Comparison of ENCODE assay signal across 24 mouse cellular contexts in genomic region chr6:91161506-91162235, GRCm38 (mm10). TPM values are rescaled to one million over a fixed set of nuclear protein-coding genes. Genes with fewer than 3 reads are reported as not detected.
DNase-seq lines count a peak whose midpoint lies in the region; ATAC-seq and TF ChIP-seq lines count a peak whose summit lies in the region.
"Had no signal": no experiment of that assay in that cellular context is flagged by ENCODE, and none has a peak within 500 bp of the region (broad histone marks: within the 10 kb centered on the region; RNA-seq: fewer than 3 reads in every experiment).

No protein-coding gene starts in this region.

- peaks cover 8% of the 10 kb centered on the region for H3K36me3 ChIP-seq in forebrain, embryonic 10.5 days (replicated peaks)
- H3K36me3 ChIP-seq in forebrain, embryonic 14.5 days (ENCODE audit: control insufficient read depth, insufficient read depth, low read length), result peaks cover 2% of the 10 kb centered on the region; the same call in 1 of the 2 replicates
- peaks cover 24% of the 10 kb centered on the region for H3K36me3 ChIP-seq in hindbrain, embryonic 13.5 days
- H3K36me3 ChIP-seq in hindbrain, embryonic 11.5 days (ENCODE audit: control insufficient read depth, insufficient read depth, low read length), result no peaks in the 10 kb centered on the region
- no peaks in the 10 kb centered on the region for H3K36me3 ChIP-seq in liver, embryonic 11.5 days (ENCODE audit: control insufficient read depth, insufficient read depth, low read length)
- no peaks in the 10 kb centered on the region for H3K36me3 ChIP-seq in liver, postnatal 0 days (replicated peaks; ENCODE audit: insufficient read depth, low read length)
- no peaks in the 10 kb centered on the region for H3K36me3 ChIP-seq in thymus, adult 2 months (ENCODE audit: control insufficient read depth, insufficient read depth, low read length)
- H3K36me3 ChIP-seq: lung, embryonic 15.5 days had no signal

- no peak for TF ChIP-seq POLR2A in thymus, adult 2 months (IDR thresholded peaks at IDR 0.05; ENCODE audit: control insufficient read depth, extremely low read depth, insufficient read depth, low read length, poor library complexity)

- H3K9ac ChIP-seq in forebrain, embryonic 14.5 days (ENCODE audit: low read length), result no peak overlapping the region
- no peak overlapping the region for H3K9ac ChIP-seq in hindbrain, embryonic 13.5 days
- H3K9ac ChIP-seq in hindbrain, embryonic 11.5 days (ENCODE audit: low read depth, low read length), result no peak overlapping the region
- peak overlapping the region; percentile 40; the same call in 1 of the 2 replicates for H3K9ac ChIP-seq in liver, embryonic 11.5 days (ENCODE audit: low read depth, low read length)
- no peak overlapping the region for H3K9ac ChIP-seq in liver, postnatal 0 days (replicated peaks)
- H3K9ac ChIP-seq: kidney, embryonic 15.5 days; limb, embryonic 13.5 days; lung, embryonic 15.5 days; midbrain, embryonic 15.5 days; neural tube, embryonic 12.5 days had no signal

- no peaks in the 10 kb centered on the region for H3K27me3 ChIP-seq in forebrain, embryonic 10.5 days (ENCODE audit: poor library complexity, severe bottlenecking)
- no peaks in the 10 kb centered on the region for H3K27me3 ChIP-seq in forebrain, embryonic 14.5 days (replicated peaks; ENCODE audit: control insufficient read depth, insufficient read depth, low read length)
- no peaks in the 10 kb centered on the region for H3K27me3 ChIP-seq in hindbrain, embryonic 13.5 days
- H3K27me3 ChIP-seq in hindbrain, embryonic 11.5 days (ENCODE audit: control insufficient read depth, insufficient read depth, low read length), result no peaks in the 10 kb centered on the region
- H3K27me3 ChIP-seq in liver, embryonic 11.5 days (replicated peaks; ENCODE audit: control insufficient read depth, insufficient read depth, low read length), result no peaks in the 10 kb centered on the region
- no peaks in the 10 kb centered on the region for H3K27me3 ChIP-seq in liver, postnatal 0 days (ENCODE audit: insufficient read depth, low read length)
- no peaks in the 10 kb centered on the region for H3K27me3 ChIP-seq in thymus, adult 2 months (ENCODE audit: control insufficient read depth, insufficient read depth, low read length)
- H3K27me3 ChIP-seq: kidney, embryonic 15.5 days; limb, embryonic 13.5 days; lung, embryonic 15.5 days; midbrain, embryonic 15.5 days; neural tube, embryonic 12.5 days had no signal

- no peaks in the 10 kb centered on the region for H3K9me3 ChIP-seq in forebrain, embryonic 10.5 days
- H3K9me3 ChIP-seq in forebrain, embryonic 14.5 days (replicated peaks; ENCODE audit: control insufficient read depth, low read length), result no peaks in the 10 kb centered on the region
- no peaks in the 10 kb centered on the region for H3K9me3 ChIP-seq in hindbrain, embryonic 13.5 days
- no peaks in the 10 kb centered on the region for H3K9me3 ChIP-seq in hindbrain, embryonic 11.5 days (ENCODE audit: control insufficient read depth, low read length)
- no peaks in the 10 kb centered on the region for H3K9me3 ChIP-seq in liver, embryonic 11.5 days (ENCODE audit: control insufficient read depth, low read length)
- H3K9me3 ChIP-seq in liver, postnatal 0 days (ENCODE audit: low read length), result no peaks in the 10 kb centered on the region
- H3K9me3 ChIP-seq: heart, embryonic 13.5 days; kidney, embryonic 15.5 days; limb, embryonic 13.5 days; lung, embryonic 15.5 days; megakaryocyte, embryonic 14.5 days; midbrain, embryonic 15.5 days; neural tube, embryonic 12.5 days had no signal

- no peak for TF ChIP-seq CTCF in liver, postnatal 0 days (IDR thresholded peaks at IDR 0.05; ENCODE audit: low read depth)
- TF ChIP-seq CTCF in thymus, adult 2 months (IDR thresholded peaks at IDR 0.05; ENCODE audit: borderline replicate concordance, control insufficient read depth, extremely low read depth, insufficient read depth, low read length, poor library complexity), result no peak

- no peak for TF ChIP-seq EP300 in liver, postnatal 0 days (IDR thresholded peaks at IDR 0.05; ENCODE audit: low read depth)

- no peak overlapping the region for H3K4me2 ChIP-seq in forebrain, embryonic 14.5 days (ENCODE audit: low read length)
- H3K4me2 ChIP-seq in hindbrain, embryonic 13.5 days, result no peak overlapping the region
- no peak overlapping the region for H3K4me2 ChIP-seq in hindbrain, embryonic 11.5 days (replicated peaks; ENCODE audit: low read depth, low read length)
- H3K4me2 ChIP-seq in liver, embryonic 11.5 days, result no peak overlapping the region
- no peak overlapping the region for H3K4me2 ChIP-seq in liver, postnatal 0 days (ENCODE audit: low read depth, low read length)
- H3K4me2 ChIP-seq: kidney, embryonic 15.5 days; lung, embryonic 15.5 days; midbrain, embryonic 15.5 days; neural tube, embryonic 12.5 days had no signal

- WGBS in forebrain, embryonic 10.5 days, result 77% methylated on average over 6 of the region's 6 CpGs
- WGBS in forebrain, embryonic 14.5 days, result 84% methylated on average over 6 of the region's 6 CpGs
- 89% methylated on average over 6 of the region's 6 CpGs for WGBS in hindbrain, embryonic 13.5 days
- WGBS in hindbrain, embryonic 11.5 days, result 79% methylated on average over 6 of the region's 6 CpGs
- WGBS in liver, embryonic 11.5 days, result 65% methylated on average over 6 of the region's 6 CpGs
- WGBS in liver, postnatal 0 days (ENCODE audit: insufficient replicate concordance), result 70% methylated on average over 6 of the region's 6 CpGs
- 92% methylated on average over 6 of the region's 6 CpGs for WGBS in thymus, adult 2 months

- H3K4me1 ChIP-seq in forebrain, embryonic 10.5 days, result peaks cover 45% of the 10 kb centered on the region
- H3K4me1 ChIP-seq in forebrain, embryonic 14.5 days (ENCODE audit: control insufficient read depth, insufficient read depth, low read length), result peaks cover 31% of the 10 kb centered on the region
- H3K4me1 ChIP-seq in hindbrain, embryonic 13.5 days (replicated peaks), result peaks cover 72% of the 10 kb centered on the region
- peaks cover 5% of the 10 kb centered on the region; the same call in 1 of the 2 replicates for H3K4me1 ChIP-seq in hindbrain, embryonic 11.5 days (replicated peaks; ENCODE audit: control insufficient read depth, insufficient read depth, low read length)
- H3K4me1 ChIP-seq in liver, embryonic 11.5 days (replicated peaks; ENCODE audit: control insufficient read depth, insufficient read depth, low read length), result peaks cover 70% of the 10 kb centered on the region
- H3K4me1 ChIP-seq in liver, postnatal 0 days (ENCODE audit: insufficient read depth), result peaks cover 76% of the 10 kb centered on the region
- peaks cover 18% of the 10 kb centered on the region for H3K4me1 ChIP-seq in thymus, adult 2 months (replicated peaks; ENCODE audit: control insufficient read depth, insufficient read depth, low read length)

- H3K4me3 ChIP-seq in forebrain, embryonic 10.5 days, result no peak overlapping the region
- no peak overlapping the region for H3K4me3 ChIP-seq in forebrain, embryonic 14.5 days (ENCODE audit: low read depth, low read length)
- no peak overlapping the region for H3K4me3 ChIP-seq in hindbrain, embryonic 13.5 days
- no peak overlapping the region for H3K4me3 ChIP-seq in hindbrain, embryonic 11.5 days (ENCODE audit: low read depth, low read length)
- no peak overlapping the region for H3K4me3 ChIP-seq in liver, embryonic 11.5 days (ENCODE audit: low read depth, low read length)
- H3K4me3 ChIP-seq in liver, postnatal 0 days (ENCODE audit: low read depth, low read length), result no peak overlapping the region
- H3K4me3 ChIP-seq in thymus, adult 2 months (ENCODE audit: control insufficient read depth, insufficient read depth, low read length), result no peak overlapping the region
- H3K4me3 ChIP-seq: heart, embryonic 13.5 days; kidney, embryonic 15.5 days; limb, embryonic 13.5 days; lung, embryonic 15.5 days; megakaryocyte, embryonic 14.5 days; midbrain, embryonic 15.5 days; neural tube, embryonic 12.5 days had no signal

- ATAC-seq in forebrain, embryonic 14.5 days, result no peak
- ATAC-seq in hindbrain, embryonic 13.5 days (ENCODE audit: low FRiP score), result no peak
- ATAC-seq in hindbrain, embryonic 11.5 days (ENCODE audit: low FRiP score), result no peak
- ATAC-seq in liver, embryonic 11.5 days (replicated peaks; ENCODE audit: low FRiP score), result no peak
- ATAC-seq in liver, postnatal 0 days, result no peak
- ATAC-seq: hindbrain, postnatal 0 days; midbrain, embryonic 15.5 days had no signal

- DNase-seq in forebrain, embryonic 10.5 days (ENCODE audit: extremely low spot score, low spot score), result no peak
- no peak for DNase-seq in forebrain, embryonic 14.5 days (ENCODE audit: low spot score)
- no peak for DNase-seq in hindbrain, embryonic 11.5 days (ENCODE audit: low spot score)
- no peak for DNase-seq in liver, embryonic 11.5 days (ENCODE audit: low spot score)
- no peak for DNase-seq in liver, postnatal 0 days
- no peak for DNase-seq in thymus, adult 2 months
- no peak for DNase-seq in layer of hippocampus, adult 8-10 months (ENCODE audit: low spot score in 2 of 2)
- DNase-seq: adrenal gland, postnatal 25 days; embryo, embryonic 11 days; heart, postnatal 36 days; kidney, postnatal 36 days; lung, postnatal 36 days; right cerebral cortex, adult 18-20 months; right cerebral cortex, postnatal 4 days; thymus, postnatal 36 days had no signal

- peak overlapping the region; percentile 8; the same call in 1 of the 2 replicates for H3K27ac ChIP-seq in forebrain, embryonic 10.5 days
- H3K27ac ChIP-seq in forebrain, embryonic 14.5 days (ENCODE audit: low read depth, low read length), result no peak overlapping the region
- H3K27ac ChIP-seq in hindbrain, embryonic 13.5 days, result peak overlapping the region; percentile 73; the same call in 1 of the 2 replicates
- H3K27ac ChIP-seq in hindbrain, embryonic 11.5 days (ENCODE audit: low read depth, low read length), result no peak overlapping the region
- peak overlapping the region; percentile 95 for H3K27ac ChIP-seq in liver, embryonic 11.5 days (ENCODE audit: low read depth, low read length)
- peak overlapping the region; percentile 88 for H3K27ac ChIP-seq in liver, postnatal 0 days (ENCODE audit: low read depth)
- H3K27ac ChIP-seq in thymus, adult 2 months (ENCODE audit: control insufficient read depth, insufficient read depth, low read length), result no peak overlapping the region
- H3K27ac ChIP-seq: kidney, embryonic 15.5 days; lung, embryonic 15.5 days; neural tube, embryonic 12.5 days had no signal

RNA-seq across cellular contexts. Expression of gene Hdac11, which starts 5.2 kb away (rescaled TPM):
- polyA plus RNA-seq in forebrain, embryonic 10.5 days (2016; fragmentation: Nextera tagmentation; extraction: Ambion mirVana), result 9.5 and 9.8 TPM in 2 replicates
- polyA plus RNA-seq in forebrain, embryonic 14.5 days (2014; fragmentation: Nextera tagmentation; extraction: Ambion mirVana), result 24.5 and 26.1 TPM in 2 replicates
- polyA plus RNA-seq in hindbrain, embryonic 13.5 days (2015; fragmentation: Nextera tagmentation; extraction: Ambion mirVana), result 33.6 and 34.2 TPM in 2 replicates
- 13.2 and 14.5 TPM in 2 replicates for polyA plus RNA-seq in hindbrain, embryonic 11.5 days (2014; fragmentation: Nextera tagmentation; extraction: Ambion mirVana)
- 7.1 and 7.2 TPM in 2 replicates for polyA plus RNA-seq in liver, embryonic 11.5 days (2014; fragmentation: Nextera tagmentation; extraction: Ambion mirVana)
- polyA plus RNA-seq in liver, postnatal 0 days (2015; fragmentation: Nextera tagmentation; extraction: Ambion mirVana), result 3.4 and 4.6 TPM in 2 replicates
- 10.8 and 16.6 TPM in 2 replicates for polyA plus RNA-seq in thymus, adult 2 months (2012; rRNA removed)
- total RNA-seq in layer of hippocampus, adult 8-10 months (2022), result 100 to 1,000 TPM; 165 to 192 (median 179) TPM

RNA-seq across cellular contexts. Expression of gene Nup210, which starts 45.0 kb away (rescaled TPM):
- 38.6 and 41.6 TPM in 2 replicates for polyA plus RNA-seq in forebrain, embryonic 10.5 days (2016; fragmentation: Nextera tagmentation; extraction: Ambion mirVana)
- 13.9 and 15.6 TPM in 2 replicates for polyA plus RNA-seq in forebrain, embryonic 14.5 days (2014; fragmentation: Nextera tagmentation; extraction: Ambion mirVana)
- 17.0 and 17.4 TPM in 2 replicates for polyA plus RNA-seq in hindbrain, embryonic 13.5 days (2015; fragmentation: Nextera tagmentation; extraction: Ambion mirVana)
- polyA plus RNA-seq in hindbrain, embryonic 11.5 days (2014; fragmentation: Nextera tagmentation; extraction: Ambion mirVana), result 11.9 and 12.3 TPM in 2 replicates
- polyA plus RNA-seq in liver, embryonic 11.5 days (2014; fragmentation: Nextera tagmentation; extraction: Ambion mirVana), result 53.5 and 58.3 TPM in 2 replicates
- 8.5 and 11.8 TPM in 2 replicates for polyA plus RNA-seq in liver, postnatal 0 days (2015; fragmentation: Nextera tagmentation; extraction: Ambion mirVana)
- polyA plus RNA-seq in thymus, adult 2 months (2012; rRNA removed), result 219 and 378 TPM in 2 replicates
- total RNA-seq in layer of hippocampus, adult 8-10 months (2022), result 10 to 100 TPM; 17.1 to 30.9 (median 20.7) TPM

RNA-seq across cellular contexts. Expression of gene Fbln2, which starts 50.6 kb away (rescaled TPM):
- polyA plus RNA-seq in forebrain, embryonic 10.5 days (2016; fragmentation: Nextera tagmentation; extraction: Ambion mirVana), result 30.5 and 35.4 TPM in 2 replicates
- polyA plus RNA-seq in forebrain, embryonic 14.5 days (2014; fragmentation: Nextera tagmentation; extraction: Ambion mirVana), result 7.3 and 12.8 TPM in 2 replicates
- 27.4 and 32.0 TPM in 2 replicates for polyA plus RNA-seq in hindbrain, embryonic 13.5 days (2015; fragmentation: Nextera tagmentation; extraction: Ambion mirVana)
- 30.7 and 36.5 TPM in 2 replicates for polyA plus RNA-seq in hindbrain, embryonic 11.5 days (2014; fragmentation: Nextera tagmentation; extraction: Ambion mirVana)
- polyA plus RNA-seq in liver, embryonic 11.5 days (2014; fragmentation: Nextera tagmentation; extraction: Ambion mirVana), result 33.3 and 36.3 TPM in 2 replicates
- 3.8 and 4.0 TPM in 2 replicates for polyA plus RNA-seq in liver, postnatal 0 days (2015; fragmentation: Nextera tagmentation; extraction: Ambion mirVana)
- polyA plus RNA-seq in thymus, adult 2 months (2012; rRNA removed), result 70.4 and 71.8 TPM in 2 replicates
- total RNA-seq in layer of hippocampus, adult 8-10 months (2022), result 10 to 100 TPM; 10.3 to 13.7 (median 11.0) TPM

Comparison
In these comparisons a context has a peak if more than half of its experiments do, and no peak if none do; other contexts are left out.
1. H3K27ac ChIP-seq: peak in forebrain, embryonic 10.5 days (single experiment), hindbrain, embryonic 13.5 days (single experiment), liver, embryonic 11.5 days (single experiment) and liver, postnatal 0 days (single experiment); none in forebrain, embryonic 14.5 days (single experiment), hindbrain, embryonic 11.5 days (single experiment) and thymus, adult 2 months (single experiment).